Mouse (Mus musculus): Measurements from ENCODE around the gene Tbck.

Tbck gene

DNA sequence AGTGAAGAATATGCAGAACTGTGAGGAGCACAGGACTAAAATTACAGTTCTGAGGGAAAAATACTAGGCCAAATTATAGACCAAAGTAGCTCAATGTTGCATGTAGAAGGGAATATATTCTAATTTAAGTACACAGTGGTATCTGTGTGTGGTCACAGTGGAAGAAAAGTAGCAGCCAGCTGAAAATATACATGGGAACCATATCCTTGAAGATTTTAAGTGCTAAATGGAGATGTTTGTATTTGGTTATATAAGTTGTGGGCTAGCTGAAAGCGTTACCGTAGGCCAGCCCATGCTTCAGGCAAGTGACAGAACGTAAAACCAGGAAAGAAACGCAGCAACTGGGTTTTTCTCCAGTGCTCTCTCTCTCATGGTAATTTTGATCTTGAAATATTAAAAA is 33.4 kb downstream of the Tbck start:
- no peak for DNase-seq (ENCODE audit: low read depth, low spot score)
- Histone ChIP-seq H3K27me3 (ENCODE audit: control insufficient read depth, insufficient read depth, low read length, poor library complexity, severe bottlenecking) (no peaks in the 10 kb centered on the region), H3K36me3 (ENCODE audit: control insufficient read depth, insufficient read depth, low read length, poor library complexity, severe bottlenecking) (peaks cover 7% of the 10 kb centered on the region; the same call in 1 of the 2 replicates)

DNA sequence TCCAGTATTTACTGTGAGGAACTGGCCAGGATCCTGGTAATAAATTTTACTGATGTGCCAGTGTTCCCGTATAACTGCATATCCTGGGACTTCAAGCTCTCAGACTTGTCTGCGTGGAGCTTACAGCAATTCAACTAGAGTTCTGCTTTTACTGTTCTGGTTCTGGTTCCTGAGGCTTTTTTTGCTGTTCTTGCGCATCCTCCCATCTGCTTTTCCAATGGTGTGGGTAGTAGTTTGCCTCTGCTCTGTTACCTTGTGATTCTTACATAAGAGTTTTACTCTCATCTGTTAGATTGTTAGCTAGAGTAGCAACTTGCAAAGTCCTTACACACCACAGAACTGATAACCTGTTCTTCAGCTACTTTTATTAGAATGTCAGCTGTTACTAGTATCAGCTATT is 40.4 kb downstream of the Tbck start:
- peaks cover 20% of the 10 kb centered on the region; the same call in 1 of the 2 replicates for H3K36me3 ChIP-seq (ENCODE audit: control insufficient read depth, insufficient read depth, low read length, poor library complexity, severe bottlenecking)
- DNase-seq (ENCODE audit: low read depth, low spot score): no peak
- no peaks in the 10 kb centered on the region for H3K27me3 ChIP-seq (ENCODE audit: control insufficient read depth, insufficient read depth, low read length, poor library complexity, severe bottlenecking)

DNA sequence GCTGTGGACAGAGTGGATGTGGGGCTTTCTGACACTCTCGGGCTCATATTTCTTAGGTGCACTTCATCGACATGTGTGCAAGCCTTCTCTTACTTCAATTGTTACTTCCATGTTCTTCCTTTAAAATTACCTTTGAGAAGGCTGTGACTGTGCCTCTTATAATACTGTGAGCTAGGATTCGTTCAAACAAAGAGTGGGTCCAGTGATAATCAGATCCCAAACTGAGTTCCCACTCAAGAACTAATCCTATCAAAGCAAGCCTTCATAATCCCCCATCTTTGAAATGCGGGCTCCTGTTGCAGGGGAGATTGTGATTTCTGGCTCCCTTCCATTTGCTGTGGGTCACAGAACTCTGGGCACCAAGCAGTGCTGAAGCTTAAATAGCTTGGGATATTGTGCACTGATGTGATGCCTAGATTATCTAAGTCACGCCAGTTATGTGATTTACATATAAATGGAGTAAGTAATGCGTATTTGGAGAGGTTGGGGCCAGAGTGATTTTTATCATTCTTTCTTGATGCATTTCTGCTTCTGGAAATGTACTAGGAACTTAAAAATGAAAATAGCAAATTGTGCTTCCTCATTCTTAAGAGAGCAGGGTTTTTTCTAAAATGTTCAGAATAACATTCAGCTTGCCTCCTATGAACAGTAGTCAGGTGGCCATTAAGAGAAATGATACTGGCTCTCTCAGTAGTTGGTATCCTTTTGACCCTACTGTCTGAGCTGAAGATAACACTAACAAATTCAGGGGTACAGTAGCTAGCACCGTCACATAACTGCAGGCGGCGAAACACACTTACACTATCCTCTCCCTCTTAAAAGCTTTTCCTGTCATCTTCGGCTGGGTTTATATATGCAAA is 60.6 kb downstream of the Tbck start:
- DNase-seq (ENCODE audit: low read depth, low spot score): no peak
- H3K27me3 ChIP-seq (ENCODE audit: control insufficient read depth, insufficient read depth, low read length, poor library complexity, severe bottlenecking): no peaks in the 10 kb centered on the region
- H3K36me3 ChIP-seq (ENCODE audit: control insufficient read depth, insufficient read depth, low read length, poor library complexity, severe bottlenecking): no peaks in the 10 kb centered on the region; the same call in 1 of the 2 replicates

DNA sequence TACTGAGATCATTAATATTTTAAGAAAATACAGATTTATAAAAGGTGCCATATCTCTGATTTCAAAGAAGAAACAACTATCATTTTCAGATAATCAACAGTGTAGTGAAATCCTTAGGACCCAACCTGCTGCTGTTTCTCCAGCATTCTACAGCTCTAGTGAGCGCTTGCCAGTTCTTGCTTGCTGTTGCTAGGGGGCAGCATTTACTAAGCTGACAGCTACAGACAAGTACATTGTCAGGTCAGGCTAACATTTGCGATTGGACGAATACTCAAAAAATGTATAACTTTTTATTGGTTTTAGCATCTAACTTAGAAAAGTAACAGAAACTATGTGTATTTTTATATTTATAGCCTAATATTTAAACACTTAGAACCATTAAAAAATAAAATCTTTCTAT is 63.1 kb downstream of the Tbck start:
- Histone ChIP-seq H3K36me3 (ENCODE audit: control insufficient read depth, insufficient read depth, low read length, poor library complexity, severe bottlenecking) (no peaks in the 10 kb centered on the region), H3K27me3 (ENCODE audit: control insufficient read depth, insufficient read depth, low read length, poor library complexity, severe bottlenecking) (no peaks in the 10 kb centered on the region)
- peak; percentile 68 for DNase-seq (ENCODE audit: low read depth, low spot score)

DNA sequence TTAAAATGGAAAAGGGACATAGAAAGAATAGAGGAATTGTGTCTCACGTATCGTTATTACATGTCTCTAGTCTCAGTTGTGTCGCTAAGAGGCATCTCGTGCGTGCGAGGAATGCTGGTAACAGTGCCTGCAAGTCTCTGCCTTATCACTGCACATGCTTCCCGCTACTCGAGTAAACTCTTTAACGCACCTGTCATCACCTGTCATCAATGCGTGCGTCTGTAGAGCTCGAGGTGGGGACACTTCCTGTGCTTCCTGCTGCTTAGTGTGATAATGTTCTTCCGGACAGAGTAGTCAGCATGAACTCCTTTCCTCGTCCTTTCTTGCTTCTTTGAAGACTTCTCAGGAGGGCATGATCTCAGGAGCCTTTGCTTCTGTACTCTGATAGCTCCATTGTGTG is 63.8 kb downstream of the Tbck start:
- no peaks in the 10 kb centered on the region for H3K36me3 ChIP-seq (ENCODE audit: control insufficient read depth, insufficient read depth, low read length, poor library complexity, severe bottlenecking)
- no peaks in the 10 kb centered on the region for H3K27me3 ChIP-seq (ENCODE audit: control insufficient read depth, insufficient read depth, low read length, poor library complexity, severe bottlenecking)
- no peak for DNase-seq (ENCODE audit: low read depth, low spot score)

DNA sequence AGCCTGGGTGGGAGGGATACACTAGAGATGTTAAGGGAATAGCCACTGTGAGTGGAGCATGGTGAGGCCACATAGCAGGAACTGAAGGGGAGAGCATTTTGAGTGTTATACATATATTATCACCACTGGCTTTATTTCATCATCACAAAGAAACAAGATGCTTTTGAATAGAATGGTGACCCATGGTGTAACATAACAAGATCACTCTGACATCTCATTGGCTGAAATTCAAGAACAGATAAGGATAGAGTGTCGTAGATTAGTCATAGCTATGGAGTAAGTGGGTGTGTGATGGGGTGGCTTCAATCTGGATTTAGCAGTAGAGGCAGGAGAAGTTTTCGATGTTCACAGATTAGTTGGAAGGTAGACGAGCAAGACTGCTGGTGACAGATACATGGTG is 64.8 kb downstream of the Tbck start:
- DNase-seq (ENCODE audit: low read depth, low spot score): no peak

DNA sequence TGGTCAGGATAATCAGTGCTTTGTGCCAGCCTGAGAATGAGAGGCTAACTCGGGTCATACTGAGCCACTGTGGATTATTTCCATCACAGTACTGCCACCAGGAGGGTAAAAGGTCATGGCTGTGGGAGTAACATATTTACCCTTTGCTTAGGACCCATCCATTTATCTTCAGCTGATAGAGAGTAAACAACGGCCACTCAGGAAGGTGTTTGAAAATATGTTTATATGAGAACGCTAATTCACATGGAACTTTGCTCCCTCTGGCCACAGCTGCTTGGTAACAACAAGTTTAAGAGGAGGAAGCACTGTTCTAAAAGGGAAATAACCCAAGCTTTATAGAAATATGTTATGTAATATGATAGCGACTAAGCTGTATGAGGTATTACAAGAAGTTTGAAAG is 68.8 kb downstream of the Tbck start:
- no peaks in the 10 kb centered on the region for H3K27me3 ChIP-seq (ENCODE audit: control insufficient read depth, insufficient read depth, low read length, poor library complexity, severe bottlenecking)
- DNase-seq (ENCODE audit: low read depth, low spot score): no peak

More for the DNA sequence above, 64.8 kb downstream of the Tbck start:
- no peaks in the 10 kb centered on the region for H3K27me3 ChIP-seq (ENCODE audit: control insufficient read depth, insufficient read depth, low read length, poor library complexity, severe bottlenecking)
- no peaks in the 10 kb centered on the region; the same call in 1 of the 2 replicates for H3K36me3 ChIP-seq (ENCODE audit: control insufficient read depth, insufficient read depth, low read length, poor library complexity, severe bottlenecking)

DNA sequence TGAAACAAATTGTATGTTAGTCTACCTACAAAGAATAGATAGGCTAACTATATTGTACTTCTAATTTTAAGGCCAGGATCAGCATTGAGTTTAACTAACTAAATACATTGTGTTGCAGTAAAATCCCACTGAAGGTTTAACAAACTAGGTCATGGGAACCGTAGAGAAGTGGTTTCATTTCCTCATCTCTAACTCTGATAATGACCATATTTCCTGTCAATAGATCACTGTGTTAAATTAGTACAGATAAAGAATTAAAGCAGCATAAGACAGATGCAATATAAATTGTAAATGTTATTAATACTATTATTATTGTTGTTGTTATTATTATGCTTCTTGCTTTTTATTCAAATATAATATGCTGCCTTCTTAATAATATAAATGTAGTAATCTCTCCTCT is 72.3 kb downstream of the Tbck start:
- no peaks in the 10 kb centered on the region for H3K27me3 ChIP-seq (ENCODE audit: control insufficient read depth, insufficient read depth, low read length, poor library complexity, severe bottlenecking)
- peak; percentile 39 for DNase-seq (ENCODE audit: low read depth, low spot score)
- H3K36me3 ChIP-seq (ENCODE audit: control insufficient read depth, insufficient read depth, low read length, poor library complexity, severe bottlenecking): no peaks in the 10 kb centered on the region; the same call in 1 of the 2 replicates

More for the DNA sequence above, 68.8 kb downstream of the Tbck start:
- no peaks in the 10 kb centered on the region; the same call in 1 of the 2 replicates for H3K36me3 ChIP-seq (ENCODE audit: control insufficient read depth, insufficient read depth, low read length, poor library complexity, severe bottlenecking)

DNA sequence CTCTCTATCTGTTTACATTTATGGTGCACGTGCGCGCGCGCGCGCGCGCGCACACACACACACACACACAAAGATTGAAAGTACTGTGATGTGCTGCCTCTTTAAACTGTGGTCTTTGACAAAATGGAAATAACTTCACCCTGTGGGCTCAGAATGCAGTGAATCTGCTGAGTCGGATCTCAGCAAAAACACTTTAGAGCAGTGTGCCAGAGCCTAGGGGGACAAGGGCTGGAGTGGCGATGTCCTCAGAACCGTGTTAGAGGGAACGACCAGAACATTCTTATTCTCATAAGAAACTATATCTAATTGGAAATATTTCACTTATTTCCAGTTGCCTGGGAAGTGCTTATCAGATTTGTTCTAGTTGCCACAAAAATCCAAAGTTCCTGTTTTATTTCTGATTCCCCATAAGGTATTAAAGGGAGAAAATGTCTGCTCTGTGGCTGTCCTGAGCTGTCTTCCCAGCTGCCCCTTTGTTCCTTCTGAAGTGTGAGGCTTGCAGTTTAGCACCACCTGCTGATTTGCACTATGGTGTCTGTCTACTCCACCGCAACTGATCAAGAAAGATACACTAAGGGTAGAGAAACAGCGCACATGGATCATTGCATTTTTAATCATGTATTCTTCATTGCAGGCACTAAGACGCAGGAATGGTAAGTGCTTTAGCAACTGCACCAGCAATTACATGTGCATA is 82.2 kb downstream of the Tbck start:
- Histone ChIP-seq H3K36me3 (ENCODE audit: control insufficient read depth, insufficient read depth, low read length, poor library complexity, severe bottlenecking) (0 out of 2 replicates have a peak, but pooled peaks cover 2% of the 10 kb centered on the region), H3K27me3 (ENCODE audit: control insufficient read depth, insufficient read depth, low read length, poor library complexity, severe bottlenecking) (no peaks in the 10 kb centered on the region)
- DNase-seq (ENCODE audit: low read depth, low spot score): no peak

DNA sequence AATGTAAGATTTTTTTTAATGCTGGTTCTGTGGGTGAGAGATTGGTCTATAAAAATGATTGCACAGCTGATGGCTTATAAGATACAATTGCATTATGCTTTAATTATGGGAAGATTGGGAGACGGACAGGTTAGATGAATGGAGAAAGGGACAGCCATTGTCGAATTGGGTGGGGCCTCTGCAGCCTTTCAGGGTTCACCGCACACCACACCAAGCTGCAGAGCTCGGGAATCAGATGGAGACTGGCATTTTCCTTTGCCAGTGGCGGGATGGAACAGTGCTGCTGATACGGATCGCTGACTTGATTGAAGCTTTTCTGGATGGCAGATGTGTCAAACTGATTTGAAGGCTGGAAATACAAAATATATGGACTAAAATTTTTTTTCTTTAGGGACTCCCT is 88.1 kb downstream of the Tbck start:
- peaks cover 1% of the 10 kb centered on the region; the same call in 1 of the 2 replicates for H3K27me3 ChIP-seq (ENCODE audit: control insufficient read depth, insufficient read depth, low read length, poor library complexity, severe bottlenecking)
- DNase-seq (ENCODE audit: low read depth, low spot score): no peak
- H3K36me3 ChIP-seq (ENCODE audit: control insufficient read depth, insufficient read depth, low read length, poor library complexity, severe bottlenecking): 0 out of 2 replicates have a peak, but pooled peaks cover under 1% of the 10 kb centered on the region

DNA sequence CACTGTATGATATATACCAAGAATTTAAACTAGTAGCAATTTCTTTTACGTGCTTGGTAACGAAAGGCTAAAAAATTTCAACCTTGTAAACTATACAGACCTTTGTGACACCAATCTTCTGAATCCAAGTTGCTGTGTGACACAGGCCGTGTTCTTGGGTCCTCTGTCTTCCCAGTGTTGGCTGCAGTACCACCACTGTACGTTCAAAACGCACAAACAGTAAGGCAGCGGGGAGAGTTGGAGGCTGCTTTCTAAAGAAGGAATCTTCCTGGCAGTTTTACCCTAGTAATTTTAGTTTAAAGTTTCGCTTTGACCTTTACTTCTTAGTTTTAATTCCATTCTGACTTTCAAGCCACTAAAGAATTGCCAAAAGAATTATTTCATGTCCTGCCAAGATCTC is 92.7 kb downstream of the Tbck start:
- H3K27me3 ChIP-seq (ENCODE audit: control insufficient read depth, insufficient read depth, low read length, poor library complexity, severe bottlenecking): peaks cover 1% of the 10 kb centered on the region; the same call in 1 of the 2 replicates
- DNase-seq (ENCODE audit: low read depth, low spot score): no peak
- 0 out of 2 replicates have a peak, but pooled peaks cover 1% of the 10 kb centered on the region for H3K36me3 ChIP-seq (ENCODE audit: control insufficient read depth, insufficient read depth, low read length, poor library complexity, severe bottlenecking)

DNA sequence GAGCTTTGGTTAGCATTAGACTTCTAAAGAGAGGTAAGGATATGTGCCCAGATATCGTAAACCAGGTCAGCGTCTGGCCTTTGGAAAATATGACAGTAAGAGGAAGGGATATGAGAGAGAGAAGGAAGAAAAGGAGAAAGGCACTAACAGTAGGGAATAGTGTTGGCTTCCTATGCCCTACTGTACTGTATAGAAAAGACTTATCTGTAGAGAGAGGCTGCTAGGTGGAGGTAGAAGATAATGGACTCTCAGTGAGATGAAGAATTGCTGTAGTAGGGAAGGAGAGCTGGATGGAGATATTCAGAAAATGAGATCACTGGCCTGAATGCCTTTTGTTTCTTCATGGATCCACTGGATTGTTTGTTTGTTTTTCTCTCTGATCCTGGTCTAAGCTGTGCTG is 97.2 kb downstream of the Tbck start:
- Histone ChIP-seq H3K36me3 (ENCODE audit: control insufficient read depth, insufficient read depth, low read length, poor library complexity, severe bottlenecking) (0 out of 2 replicates have a peak, but pooled peaks cover 1% of the 10 kb centered on the region), H3K27me3 (ENCODE audit: control insufficient read depth, insufficient read depth, low read length, poor library complexity, severe bottlenecking) (no peaks in the 10 kb centered on the region)
- DNase-seq (ENCODE audit: low read depth, low spot score): no peak

DNA sequence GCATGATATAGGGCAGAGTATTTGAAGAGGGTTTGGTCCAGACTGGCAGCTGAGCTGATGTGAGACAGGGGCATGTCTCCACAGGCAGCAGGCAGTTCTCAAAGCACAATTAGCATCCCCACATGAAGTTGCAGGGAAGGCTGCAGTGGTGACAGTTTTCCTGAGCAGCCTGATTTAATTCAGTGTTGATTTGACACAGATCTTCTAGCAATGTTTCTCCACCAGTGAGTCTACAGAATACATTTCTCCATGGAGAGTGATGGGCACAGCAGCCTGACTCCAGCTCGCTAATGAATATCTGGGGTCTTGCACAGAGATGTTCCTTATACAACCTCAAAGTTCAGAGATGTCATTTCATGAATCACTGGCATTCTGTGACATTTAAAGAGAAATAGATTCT is 99.1 kb downstream of the Tbck start:
- DNase-seq (ENCODE audit: low read depth, low spot score): no peak
- Histone ChIP-seq H3K27me3 (ENCODE audit: control insufficient read depth, insufficient read depth, low read length, poor library complexity, severe bottlenecking) (no peaks in the 10 kb centered on the region), H3K36me3 (ENCODE audit: control insufficient read depth, insufficient read depth, low read length, poor library complexity, severe bottlenecking) (0 out of 2 replicates have a peak, but pooled peaks cover 6% of the 10 kb centered on the region)

DNA sequence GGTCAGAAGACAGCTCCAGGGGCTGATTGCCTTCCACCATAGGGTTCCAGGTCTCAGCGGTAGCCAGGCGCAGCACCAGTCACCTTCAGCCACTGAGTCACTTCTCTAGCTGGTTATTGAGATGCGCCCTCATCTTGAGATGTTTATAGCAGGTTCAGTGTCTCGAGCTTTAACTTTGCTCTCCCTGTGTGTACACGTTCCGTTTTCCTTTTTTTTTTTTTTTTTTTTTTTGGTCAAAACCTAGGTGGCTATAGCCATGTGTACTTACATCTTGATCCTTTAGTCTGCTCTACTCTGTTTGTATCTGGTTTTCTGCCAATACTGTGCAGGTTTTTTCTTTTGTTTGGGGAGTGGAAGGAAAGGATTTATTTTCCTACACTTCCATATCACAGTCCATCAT is 100.8 kb downstream of the Tbck start:
- Histone ChIP-seq H3K27me3 (ENCODE audit: control insufficient read depth, insufficient read depth, low read length, poor library complexity, severe bottlenecking) (no peaks in the 10 kb centered on the region), H3K36me3 (ENCODE audit: control insufficient read depth, insufficient read depth, low read length, poor library complexity, severe bottlenecking) (0 out of 2 replicates have a peak, but pooled peaks cover 6% of the 10 kb centered on the region)
- DNase-seq (ENCODE audit: low read depth, low spot score): no peak

DNA sequence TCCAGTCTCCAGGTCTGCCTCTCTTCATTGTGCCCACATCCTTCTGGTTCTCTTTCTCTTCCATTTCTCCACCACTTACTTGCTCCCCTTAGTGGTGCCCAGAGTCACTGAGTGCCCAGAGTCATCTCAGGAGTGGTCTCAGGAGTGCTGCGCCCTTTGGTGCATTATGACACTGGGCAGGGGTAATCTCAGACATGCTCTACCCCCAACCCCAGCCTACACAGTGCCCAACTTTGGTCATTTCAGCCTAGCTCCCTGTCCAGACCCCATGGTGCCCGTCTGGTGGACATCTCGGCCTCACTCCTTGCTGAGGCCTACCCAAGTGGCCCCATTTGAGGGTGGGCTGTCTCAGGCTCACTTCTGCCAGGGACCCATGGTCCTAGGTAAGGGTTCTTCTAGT is 102.7 kb downstream of the Tbck start:
- no peak for DNase-seq (ENCODE audit: low read depth, low spot score)
- Histone ChIP-seq H3K36me3 (ENCODE audit: control insufficient read depth, insufficient read depth, low read length, poor library complexity, severe bottlenecking) (0 out of 2 replicates have a peak, but pooled peaks cover 6% of the 10 kb centered on the region), H3K27me3 (ENCODE audit: control insufficient read depth, insufficient read depth, low read length, poor library complexity, severe bottlenecking) (no peaks in the 10 kb centered on the region)
